Mouse (Mus musculus) monocyte, adult 5-6 weeks (primary cell): ENCODE measurements around the gene Sox15. TPM values are rescaled to one million over a fixed set of nuclear protein-coding genes. Genes with fewer than 3 reads are reported as not detected.

Experiments
- ATAC-seq: fragments of 153-309, 156-312 bp; replicated peaks from 2 replicates; pipeline ENCODE4 v1.8.0; 2017; ENCODE audit warnings: mild to moderate bottlenecking; ENCODE audit not compliant: low TSS enrichment, insufficient number of reproducible peaks, severe bottlenecking, poor library complexity, low FRiP score
- total RNA-seq: library from RNA; stranded (forward); fragments of 200-1000, 200-491, 200-594 nt; gene quantifications from 3 replicates; pipeline ENCODE4 v1.2.3, GENCODE M21; 2017

The Sox15 gene
- total RNA-seq, 1 experiment from 2014 or later = 4.1 TPM

GRCm38 (mm10) chr11:69632284-69633089 lies 22.6 kb upstream of the Sox15 start, which contains the start of gene Fxr2:
Fxr2 (plus strand) TSS chr11:69632990.
- ATAC-seq = peak; percentile 90

- ATAC-seq = no peak
Observed at GRCm38 (mm10) chr11:69633128-69633866, 21.8 kb upstream of the Sox15 start.

- no peak for ATAC-seq
Observed at GRCm38 (mm10) chr11:69635471-69635870, 19.6 kb upstream of the Sox15 start.

GRCm38 (mm10) chr11:69645860-69646259 lies 9.3 kb upstream of the Sox15 start:
- no peak for ATAC-seq

- no peak for ATAC-seq
Observed at GRCm38 (mm10) chr11:69653399-69653798, 1.7 kb upstream of the Sox15 start.

- ATAC-seq = no peak
Observed at GRCm38 (mm10) chr11:69654760-69655159, 354 bp upstream of the Sox15 start.

GRCm38 (mm10) chr11:69656065-69656455 lies 946 bp downstream of the Sox15 start:
- ATAC-seq = no peak

- ATAC-seq = no peak
Observed at GRCm38 (mm10) chr11:69656617-69657461, 1.7 kb downstream of the Sox15 start.

- no peak for ATAC-seq
Observed at GRCm38 (mm10) chr11:69657462-69657881, 2.4 kb downstream of the Sox15 start.

GRCm38 (mm10) chr11:69661221-69661881 lies 6.2 kb downstream of the Sox15 start:
- no peak for ATAC-seq

GRCm38 (mm10) chr11:69662213-69662966 lies 7.3 kb downstream of the Sox15 start, which contains the start of gene Mpdu1:
Mpdu1 (minus strand) TSS chr11:69662642.
- ATAC-seq = peak; percentile 67

GRCm38 (mm10) chr11:69662967-69663671 lies 8.0 kb downstream of the Sox15 start:
- ATAC-seq = no peak

GRCm38 (mm10) chr11:69663795-69664194 lies 8.7 kb downstream of the Sox15 start:
- ATAC-seq = no peak

GRCm38 (mm10) chr11:69664841-69665240 lies 9.7 kb downstream of the Sox15 start:
- no peak for ATAC-seq

GRCm38 (mm10) chr11:69665457-69665960 lies 10.4 kb downstream of the Sox15 start:
- ATAC-seq = no peak

GRCm38 (mm10) chr11:69665961-69666664 lies 11.0 kb downstream of the Sox15 start, which contains the start of gene Cd68:
Cd68 (minus strand) TSS chr11:69666153.
- peak; percentile 75 for ATAC-seq
